Mouse (Mus musculus): ENCODE measurements around the gene Snapc5.
"Not testable (repeated sequence)": the region's sequence is repeated elsewhere in the genome, so short reads cannot be mapped to it uniquely, and the experiment has no call there.

The Snapc5 gene

GRCm38 (mm10) chr9:64198763-64199418 lies 19.8 kb downstream of the Snapc5 start:
- DNase-seq (ENCODE audit: low spot score) = not testable (repeated sequence)

DNA sequence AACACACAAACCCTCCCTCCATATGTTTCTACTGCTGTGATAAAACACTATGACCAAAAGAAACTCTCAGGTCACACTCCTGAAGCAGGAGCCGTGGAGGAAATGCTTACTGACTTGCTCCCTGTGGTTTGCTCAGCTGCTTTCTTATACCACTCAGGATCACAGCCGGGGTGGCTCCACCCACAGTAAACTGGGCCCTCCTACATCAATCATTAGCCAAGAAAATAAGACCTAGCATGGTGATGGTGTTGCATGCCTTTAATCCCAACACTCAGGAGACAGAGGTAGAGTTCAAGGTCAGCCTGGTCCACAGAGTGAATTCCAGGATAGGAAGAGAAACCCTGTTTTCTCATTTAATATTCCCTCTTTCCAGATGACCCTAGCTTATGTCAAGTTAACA lies 20.8 kb downstream of the Snapc5 start:
- no peak for DNase-seq (ENCODE audit: low spot score)

GRCm38 (mm10) chr9:64202331-64202730 lies 23.3 kb downstream of the Snapc5 start:
- no peak for DNase-seq (ENCODE audit: low spot score)

DNA sequence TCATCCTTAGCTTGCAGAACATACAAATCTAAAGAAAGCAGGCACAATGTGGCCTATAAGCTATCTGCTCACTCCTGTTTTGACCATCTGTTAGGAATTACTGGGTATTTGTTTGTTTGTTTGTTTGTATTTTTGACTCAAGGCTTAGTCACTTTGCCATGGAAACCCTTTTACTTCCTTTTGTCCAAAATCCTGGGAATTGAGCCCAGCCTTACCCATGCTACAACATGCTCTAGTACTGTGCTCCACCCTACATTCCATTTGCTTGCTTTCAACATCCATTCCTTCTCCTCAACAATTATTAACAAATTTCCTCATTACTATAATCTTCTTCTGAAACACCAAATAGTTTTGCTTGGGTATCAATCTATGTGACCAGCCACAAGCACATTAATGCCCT lies 23.8 kb downstream of the Snapc5 start:
- DNase-seq (ENCODE audit: low spot score) = no peak

GRCm38 (mm10) chr9:64207509-64208084 lies 28.5 kb downstream of the Snapc5 start:
- no peak for DNase-seq (ENCODE audit: low spot score)

- no peak for DNase-seq (ENCODE audit: low spot score)
These were observed 35.4 kb downstream of the Snapc5 start for GRCm38 (mm10) chr9:64214452-64214851.

- DNase-seq (ENCODE audit: low spot score) = no peak
These were observed 37.0 kb downstream of the Snapc5 start for GRCm38 (mm10) chr9:64216090-64216489.

- DNase-seq (ENCODE audit: low spot score) = no peak
These were observed 37.6 kb downstream of the Snapc5 start for GRCm38 (mm10) chr9:64216641-64217040.

DNA sequence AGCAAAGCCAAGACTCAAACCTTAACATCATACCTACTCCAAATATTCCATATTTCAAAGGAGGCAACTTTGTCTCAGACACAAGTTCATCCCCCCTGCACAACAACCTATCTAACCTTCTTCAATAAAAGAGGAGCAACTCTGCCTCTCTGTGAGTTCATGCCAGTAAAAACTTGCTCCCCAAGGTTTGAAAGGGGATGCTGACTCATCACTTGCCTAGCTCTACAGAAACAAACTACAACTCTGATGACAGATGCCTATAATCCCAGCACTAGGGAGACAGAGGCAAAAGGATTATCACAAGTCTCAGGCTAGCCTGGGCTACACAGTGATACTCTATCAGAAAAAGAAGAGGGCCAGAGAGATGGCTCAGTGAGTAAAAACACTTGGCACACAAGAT lies 38.8 kb downstream of the Snapc5 start:
- DNase-seq (ENCODE audit: low spot score) = no peak

- no peak for DNase-seq (ENCODE audit: low spot score)
These were observed 40.2 kb downstream of the Snapc5 start for GRCm38 (mm10) chr9:64219305-64219704.

DNA sequence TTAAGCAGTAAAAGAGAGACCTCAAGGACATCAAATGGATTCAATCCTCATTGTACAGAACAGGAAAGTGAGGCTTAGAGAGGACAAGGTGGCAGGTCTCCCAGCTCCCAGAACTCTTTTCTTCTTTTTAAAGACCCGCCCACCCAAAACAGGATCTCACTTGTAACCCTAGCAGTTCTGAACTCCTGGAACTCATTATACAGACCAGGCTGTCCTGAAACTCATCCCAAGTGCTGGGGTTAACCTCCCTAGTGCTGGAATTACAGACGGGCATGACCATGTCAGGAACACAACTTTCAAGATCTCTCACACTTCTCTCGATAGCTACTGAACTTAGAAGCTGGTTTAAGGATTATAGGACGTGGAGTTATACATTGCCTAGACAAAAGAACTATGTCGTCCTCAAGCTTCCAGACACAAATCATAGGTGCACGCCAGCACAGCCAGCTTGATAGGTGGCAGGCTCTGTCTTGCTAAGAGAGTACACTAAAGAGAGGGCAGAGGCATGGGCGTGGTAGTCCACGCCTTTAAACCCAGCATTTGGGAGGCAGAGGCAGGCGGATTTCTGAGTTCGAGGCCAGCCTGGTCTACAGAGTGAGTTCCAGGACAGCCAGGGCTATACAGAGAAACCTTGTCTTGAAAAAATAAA lies 40.8 kb downstream of the Snapc5 start:
- no peak for DNase-seq (ENCODE audit: low spot score)

- no peak for DNase-seq (ENCODE audit: low spot score)
These were observed 41.5 kb downstream of the Snapc5 start for GRCm38 (mm10) chr9:64220603-64221002.

DNA sequence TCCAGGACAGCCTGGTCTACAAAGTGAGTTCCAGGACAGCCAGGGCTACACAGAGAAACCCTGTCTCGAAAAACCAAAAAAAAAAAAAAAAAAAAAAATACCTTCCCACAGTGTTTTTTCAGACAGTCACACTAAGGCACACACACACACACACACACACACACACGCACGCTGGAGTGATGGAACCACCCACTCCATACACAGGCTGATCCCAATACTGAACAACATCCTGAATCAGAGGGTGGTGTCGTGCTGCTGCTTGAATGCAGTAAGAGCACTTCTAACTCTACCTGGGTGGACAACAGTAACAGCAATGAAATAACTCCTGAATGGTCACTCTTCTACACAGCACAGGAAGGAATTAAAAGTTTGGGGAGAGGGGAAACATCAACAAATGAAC lies 42.4 kb downstream of the Snapc5 start:
- DNase-seq (ENCODE audit: low spot score) = no peak

- DNase-seq (ENCODE audit: low spot score) = no peak
These were observed 43.0 kb downstream of the Snapc5 start for GRCm38 (mm10) chr9:64222098-64222497.

DNA sequence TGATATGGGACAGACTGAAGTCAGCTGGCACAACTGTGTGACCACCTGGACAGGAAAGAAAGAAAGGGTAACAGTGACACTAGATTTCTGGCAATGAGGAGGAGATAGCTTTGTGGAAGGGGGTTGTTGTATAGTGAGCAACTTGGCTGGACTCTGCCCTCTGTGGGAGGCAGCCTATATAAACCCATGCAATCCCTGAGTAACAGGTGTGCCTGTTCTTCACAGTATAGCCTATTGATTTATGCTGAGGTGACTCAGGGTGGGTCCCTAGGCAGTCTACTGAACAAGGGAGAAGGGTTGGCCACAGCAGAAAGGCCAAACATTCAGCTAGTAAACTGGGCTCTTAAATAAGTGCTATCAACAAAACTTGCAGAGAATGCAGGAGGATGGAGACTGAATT lies 46.7 kb downstream of the Snapc5 start:
- DNase-seq (ENCODE audit: low spot score) = no peak

DNA sequence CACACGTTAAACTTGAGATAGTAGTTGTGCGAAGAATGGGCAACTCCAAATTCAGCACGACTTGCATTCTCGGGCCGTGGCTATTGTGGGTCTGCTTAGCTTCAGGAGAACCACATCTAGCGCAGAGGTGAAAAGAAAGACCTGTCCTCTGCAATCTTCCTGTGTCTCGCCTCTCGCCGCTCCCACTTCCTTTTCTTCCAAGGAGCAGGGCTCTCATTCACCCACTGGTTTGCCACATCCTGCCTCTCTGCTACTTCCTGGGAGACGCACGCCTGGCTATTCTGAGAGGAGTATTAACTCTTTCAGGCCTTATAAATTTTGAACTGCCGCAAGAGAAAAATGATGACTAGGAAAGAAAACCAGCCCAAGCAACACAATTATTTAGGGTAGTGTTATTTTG lies 48.7 kb downstream of the Snapc5 start:
- no peak for DNase-seq (ENCODE audit: low spot score)

DNA sequence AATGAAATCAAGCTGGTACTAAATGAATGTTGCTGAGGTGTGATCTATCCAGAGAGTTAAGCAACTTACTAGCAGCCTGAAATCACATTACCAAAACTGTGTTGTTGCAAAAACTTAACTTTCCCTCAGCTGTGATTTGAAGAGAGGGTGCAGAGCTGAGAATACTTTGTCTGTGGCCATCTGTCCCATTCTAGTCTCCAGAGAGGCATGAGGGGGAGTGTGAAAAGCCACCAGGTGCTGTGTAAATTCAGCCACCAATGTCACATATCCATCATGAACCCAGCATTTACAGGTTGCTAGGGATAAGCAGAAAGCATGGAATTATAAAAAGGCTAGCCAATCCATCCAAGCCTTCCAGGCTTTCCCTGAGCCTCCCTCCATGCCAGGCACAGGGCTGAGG lies 49.9 kb downstream of the Snapc5 start:
- DNase-seq (ENCODE audit: low spot score) = no peak

DNA sequence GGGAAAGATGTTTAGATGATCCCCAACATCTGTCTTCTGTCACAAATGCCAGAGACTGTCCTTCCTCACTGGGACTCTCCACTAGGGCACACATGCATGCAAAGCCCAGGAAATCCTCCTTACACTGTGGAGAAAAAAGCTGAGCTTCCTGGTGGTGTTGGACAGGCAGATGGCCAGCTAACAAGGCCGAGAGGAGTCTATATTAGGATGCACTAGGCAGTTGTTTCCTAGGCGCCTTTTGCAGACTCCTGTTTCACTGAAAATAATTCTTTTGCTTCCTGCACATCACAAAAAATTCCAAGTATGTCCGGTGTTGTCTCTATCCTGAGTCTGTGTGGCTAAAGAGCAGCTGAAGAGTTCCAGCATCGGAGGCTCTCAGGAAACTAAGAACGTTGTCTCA lies 52.1 kb downstream of the Snapc5 start:
- DNase-seq (ENCODE audit: low spot score) = no peak

DNA sequence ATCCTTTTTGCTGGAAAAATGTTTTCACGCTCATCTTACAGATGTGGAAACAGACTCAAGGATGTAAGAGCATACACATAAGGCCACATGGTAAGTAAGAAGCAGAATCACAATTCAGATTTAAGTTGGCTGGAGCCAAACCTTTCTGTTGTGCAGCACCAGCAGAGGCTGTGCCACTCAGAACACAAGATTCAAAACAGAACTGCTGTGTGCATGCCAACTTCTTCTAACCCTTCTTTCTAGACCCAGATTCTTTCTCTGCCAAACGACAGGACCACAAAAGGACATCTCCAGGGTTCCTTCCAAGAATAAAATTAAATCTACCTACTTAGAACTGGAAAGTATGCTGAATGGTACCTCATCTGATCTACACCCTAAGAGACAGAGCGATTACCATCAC lies 52.6 kb downstream of the Snapc5 start:
- no peak for DNase-seq (ENCODE audit: low spot score)

DNA sequence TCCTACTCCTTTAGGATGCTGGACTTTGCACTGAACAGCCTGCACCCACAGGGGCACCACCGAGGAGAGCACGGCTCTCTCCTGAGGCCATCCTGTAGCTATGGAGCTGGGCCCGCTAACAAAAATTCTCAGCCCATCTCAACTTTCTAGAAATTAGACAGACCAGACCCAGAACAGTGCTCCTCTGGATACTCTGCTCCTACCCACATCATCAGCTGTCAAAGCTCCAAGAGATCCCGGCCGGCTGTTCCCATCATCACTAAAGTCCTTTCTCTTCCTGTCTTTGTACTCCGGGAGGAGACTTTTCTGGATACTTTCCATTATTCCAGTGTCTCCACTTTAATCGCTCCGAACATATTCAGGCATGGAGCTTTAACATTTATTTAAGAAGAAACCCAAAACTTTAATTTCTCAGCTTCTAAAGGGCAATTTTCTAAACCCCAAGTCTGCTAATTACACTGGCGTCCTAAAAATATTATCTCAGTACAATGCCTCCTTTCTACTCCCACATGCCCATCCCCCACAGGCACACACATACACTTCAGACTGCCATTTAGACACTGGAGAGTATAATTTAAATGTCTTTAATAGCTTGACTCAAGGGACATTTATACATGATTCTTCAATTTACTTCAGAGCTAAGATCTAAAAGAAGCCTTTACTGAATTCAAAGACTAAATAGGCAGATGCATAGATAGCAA lies 53.3 kb downstream of the Snapc5 start:
- DNase-seq (ENCODE audit: low spot score) = no peak

Data from ovary, postnatal 10 days (tissue).